Mouse (Mus musculus): Measurements from ENCODE around the gene Tmem176b.

DNA sequence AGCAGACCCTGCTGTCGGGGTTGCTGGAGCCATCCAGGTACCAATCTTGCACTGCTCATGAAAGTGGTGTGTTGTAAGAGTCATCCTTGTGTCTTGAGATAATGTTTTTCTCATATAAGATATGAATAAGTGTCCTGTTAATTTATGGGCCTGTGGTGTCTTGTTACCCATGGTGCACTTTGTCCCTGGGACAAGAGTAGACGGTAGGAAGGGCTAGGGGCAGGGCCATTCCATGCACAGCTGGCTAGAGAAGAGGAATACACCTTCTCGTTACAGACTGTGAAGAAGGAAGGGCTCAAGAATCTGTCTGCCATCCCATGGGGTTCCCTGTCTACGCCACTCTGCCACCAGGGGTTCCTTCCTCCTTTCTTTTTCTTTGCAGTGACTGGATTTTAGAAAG is 33.3 kb upstream of the Tmem176b start:
- TF ChIP-seq MYOG (IDR thresholded peaks at IDR 0.05; ENCODE audit: control insufficient read depth, extremely low read depth, insufficient read length) = no peak
- no peak for TF ChIP-seq CTCF (IDR thresholded peaks at IDR 0.05; ENCODE audit: control insufficient read depth, insufficient read depth, insufficient read length)
- TF ChIP-seq USF1 (IDR thresholded peaks at IDR 0.05; ENCODE audit: low read depth) = no peak
- TF ChIP-seq MYOD1 (IDR thresholded peaks at IDR 0.05; ENCODE audit: control insufficient read depth, insufficient read length, low read depth) = no peak
- TF ChIP-seq CEBPB (IDR thresholded peaks at IDR 0.05; ENCODE audit: low read depth) = no peak
